Mouse (Mus musculus) ovary, postnatal 36 days (tissue): ENCODE results near the gene D11Wsu47e.
"Not testable (repeated sequence)": the region's sequence is repeated elsewhere in the genome, so short reads cannot be mapped to it uniquely, and the experiment has no call there.

Experiments used
- DNase-seq: peaks from one replicate; pipeline ENCODE4 v3.0.0; 2022; ENCODE audit warnings: low spot score, mixed read lengths

D11Wsu47e gene

GRCm38 (mm10) chr11:113683957-113684706 is at the start of gene D11Wsu47e, which contains the start of gene Fam104a:
D11Wsu47e (plus strand) TSS chr11:113684412.
Fam104a (minus strand) TSS chr11:113684155.
- DNase-seq, result peak; percentile 95

GRCm38 (mm10) chr11:113634699-113635121 is 49.5 kb upstream of the D11Wsu47e start:
- DNase-seq, result no peak

- no peak for DNase-seq
Observed at GRCm38 (mm10) chr11:113638680-113639079, 45.5 kb upstream of the D11Wsu47e start.

DNA sequence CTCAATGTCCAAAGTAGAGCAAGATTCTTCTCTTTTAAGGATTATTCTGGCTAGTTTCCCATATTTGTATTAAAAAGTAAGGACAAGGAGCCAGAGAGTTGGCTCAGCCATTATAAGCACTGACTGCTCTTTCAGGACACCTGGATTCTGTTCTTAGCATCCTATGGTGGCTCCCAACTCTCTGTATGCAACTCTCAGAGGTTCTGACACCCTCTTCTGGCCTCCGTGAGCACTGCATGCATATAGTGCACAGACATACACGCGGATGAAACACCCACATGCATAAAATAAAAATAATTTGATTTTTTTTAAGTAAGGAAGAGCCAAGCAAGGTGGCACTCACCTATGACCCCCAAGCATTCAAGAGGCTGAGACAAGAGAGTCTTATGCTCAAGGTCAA is 39.0 kb upstream of the D11Wsu47e start:
- DNase-seq, result no peak

- peak; percentile 79 for DNase-seq
Observed at GRCm38 (mm10) chr11:113648152-113648551, 36.1 kb upstream of the D11Wsu47e start.

DNA sequence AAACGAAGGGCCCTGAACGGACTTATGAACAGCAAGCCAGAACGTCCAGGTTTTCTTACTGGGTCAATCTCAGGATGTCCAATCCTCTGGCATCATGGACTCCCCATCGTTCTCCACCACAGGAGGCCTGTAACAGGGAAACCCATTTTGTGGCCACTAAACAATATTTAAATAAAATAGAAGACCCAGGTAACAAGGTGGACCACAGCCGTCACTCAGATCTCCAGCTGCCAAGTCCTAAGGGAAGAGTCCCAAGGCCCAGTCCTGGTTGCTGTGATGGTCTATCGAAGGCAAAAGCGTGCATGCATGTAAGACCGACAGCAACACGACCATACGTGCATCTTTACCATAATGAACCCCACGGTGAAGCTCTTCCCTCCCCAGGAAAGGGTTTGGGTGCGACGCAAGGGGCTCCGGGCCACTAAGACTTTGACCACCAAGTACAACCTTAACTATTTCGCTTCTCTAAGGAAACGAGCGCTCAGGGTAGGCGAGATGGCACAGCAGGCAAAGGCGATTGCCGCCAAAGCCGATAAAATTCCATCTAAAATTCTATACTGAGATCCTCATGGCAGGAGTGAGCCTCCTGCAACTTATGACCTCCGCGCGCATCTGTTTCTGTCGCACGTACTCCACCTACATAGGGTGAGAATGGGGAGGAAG is 35.4 kb upstream of the D11Wsu47e start, which contains the start of gene Cog1:
TSS of gene Cog1 (plus strand) at position 480 of the 663 bp plus-strand sequence.
- no peak for DNase-seq

DNA sequence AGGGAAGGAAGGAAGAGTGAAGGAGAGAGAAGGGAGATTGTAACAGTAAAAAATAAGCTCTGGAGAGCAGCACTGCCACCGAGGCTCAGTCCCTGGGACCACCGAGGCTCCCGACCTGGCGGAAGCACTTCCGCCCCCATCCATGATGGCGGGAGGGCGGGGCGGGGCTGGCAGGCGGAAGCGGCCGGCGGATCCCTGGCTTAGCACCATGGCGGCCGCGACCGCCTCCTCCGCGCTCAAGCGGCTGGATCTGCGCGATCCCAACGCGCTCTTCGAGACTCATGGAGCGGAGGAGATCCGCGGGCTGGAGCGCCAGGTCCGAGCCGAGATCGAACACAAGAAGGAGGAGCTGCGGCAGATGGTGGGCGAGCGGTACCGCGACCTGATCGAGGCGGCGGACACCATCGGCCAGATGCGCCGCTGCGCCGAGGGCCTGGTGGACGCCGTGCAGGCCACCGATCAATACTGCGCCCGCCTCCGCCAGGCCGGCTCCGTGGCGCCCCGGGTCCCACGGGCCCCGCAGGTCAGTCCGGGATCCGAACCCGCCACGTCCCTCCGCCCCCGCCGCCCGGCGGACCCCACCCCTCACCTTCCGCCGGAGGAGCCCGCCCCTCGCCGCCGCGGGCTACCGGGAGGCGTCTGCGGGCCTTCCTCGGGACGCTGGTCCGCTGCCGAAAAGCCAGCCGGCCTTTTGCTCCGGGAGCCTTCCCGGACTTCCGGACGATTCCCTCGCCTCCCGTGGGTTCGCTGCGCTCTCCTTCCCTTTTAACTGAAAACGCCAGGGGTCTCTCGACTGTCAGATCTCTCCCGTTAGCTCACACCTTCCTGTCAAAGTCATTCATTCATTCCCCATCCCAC is 34.6 kb upstream of the D11Wsu47e start, which contains the start of gene Slc39a11:
TSS of gene Slc39a11 (minus strand) at position 727 of the 858 bp plus-strand sequence.
- DNase-seq, result peak; percentile 70

DNA sequence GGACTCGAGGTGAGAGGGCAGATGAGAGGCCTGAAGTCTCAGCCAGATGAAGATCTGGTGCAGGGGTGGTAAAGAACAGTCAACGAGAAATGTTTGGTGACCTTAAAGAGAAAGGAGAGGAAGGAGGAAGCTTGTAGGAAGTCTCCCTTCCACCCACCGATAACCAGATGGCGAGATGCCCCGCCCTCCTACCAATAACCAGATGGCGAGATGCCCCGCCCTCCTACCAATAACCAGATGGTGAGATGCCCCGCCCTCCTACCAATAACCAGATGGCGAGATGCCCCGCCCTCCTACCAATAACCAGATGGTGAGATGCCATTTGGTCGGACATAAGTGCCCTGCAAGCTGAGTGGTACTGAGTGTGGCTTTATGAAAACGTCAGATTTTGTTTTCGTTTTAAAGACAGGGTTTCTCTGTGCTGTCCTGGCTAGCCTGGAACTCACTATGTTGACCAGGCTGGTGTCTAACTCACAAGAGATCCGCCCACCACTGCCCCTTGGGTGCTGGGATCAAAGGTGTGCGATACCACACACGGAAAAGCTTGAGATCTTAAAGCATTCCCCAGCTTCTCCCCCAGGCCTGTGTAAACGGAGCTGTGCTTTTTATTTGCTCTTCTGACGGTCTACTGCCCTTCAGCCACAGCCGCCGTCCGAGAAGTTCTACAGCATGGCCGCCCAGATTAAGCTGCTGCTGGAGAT is 32.9 kb upstream of the D11Wsu47e start:
- DNase-seq, result no peak

DNA sequence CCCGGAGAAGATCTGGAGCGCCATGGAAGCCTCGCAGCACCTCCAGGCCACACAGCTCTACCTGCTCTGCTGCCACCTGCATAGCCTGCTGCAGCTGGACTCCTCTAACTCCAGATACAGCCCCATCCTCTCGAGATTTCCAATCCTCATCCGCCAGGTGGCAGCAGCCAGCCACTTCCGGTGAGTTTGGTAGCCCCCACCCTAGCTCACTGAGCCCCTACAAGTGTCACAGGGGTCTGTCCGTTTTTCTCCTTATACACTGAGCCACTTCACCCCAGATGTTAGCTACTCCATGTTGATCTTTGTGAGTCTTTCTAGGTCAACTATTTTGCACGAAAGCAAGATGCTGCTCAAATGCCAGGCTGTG is 32.3 kb upstream of the D11Wsu47e start:
- peak; percentile 21 for DNase-seq

GRCm38 (mm10) chr11:113652516-113652915 is 31.7 kb upstream of the D11Wsu47e start:
- DNase-seq, result no peak

DNA sequence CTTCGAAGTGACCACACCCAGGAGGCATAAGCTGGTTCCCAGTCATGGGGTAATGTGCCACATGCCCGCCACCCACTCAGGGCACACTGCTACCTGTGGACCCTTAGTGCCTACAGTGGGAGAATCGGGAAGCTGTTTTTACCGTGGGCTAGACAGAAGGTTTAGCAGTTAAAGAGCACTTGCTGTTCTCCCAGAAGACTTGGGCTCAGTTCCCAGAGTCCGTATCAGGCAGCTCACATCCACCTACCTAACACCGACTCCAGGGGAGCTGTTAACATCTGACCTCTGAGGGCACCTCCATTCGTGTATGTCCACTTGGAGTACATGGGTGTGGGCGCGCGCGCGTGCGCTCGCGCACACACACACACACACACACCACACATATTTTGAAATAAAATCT is 30.1 kb upstream of the D11Wsu47e start:
- DNase-seq, result no peak

- no peak for DNase-seq
Observed at GRCm38 (mm10) chr11:113654561-113655270, 29.5 kb upstream of the D11Wsu47e start.

DNA sequence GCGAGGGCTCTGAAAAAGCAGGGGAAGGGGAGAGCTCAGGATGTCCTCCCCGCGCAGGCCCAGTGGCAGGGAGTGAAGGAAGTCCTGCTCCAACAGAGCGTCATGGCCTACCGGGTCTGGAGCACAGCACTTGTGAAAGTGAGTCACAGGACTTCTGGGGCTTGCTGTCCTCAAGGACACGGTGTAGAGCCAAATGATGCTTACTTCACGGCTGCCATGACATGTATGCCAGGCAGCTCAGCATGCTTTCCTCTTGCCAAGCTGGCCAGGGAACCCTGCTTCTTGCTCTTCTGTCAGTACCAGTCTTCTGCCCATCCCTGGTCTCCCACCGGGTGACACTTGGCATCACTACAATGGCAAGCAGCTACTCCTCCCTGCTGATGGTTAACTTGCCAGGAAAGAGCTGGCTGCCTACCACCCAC is 27.7 kb upstream of the D11Wsu47e start:
- no peak for DNase-seq

GRCm38 (mm10) chr11:113657221-113657620 is 27.0 kb upstream of the D11Wsu47e start:
- no peak for DNase-seq

- DNase-seq, result no peak
Observed at GRCm38 (mm10) chr11:113658319-113658718, 25.9 kb upstream of the D11Wsu47e start.

DNA sequence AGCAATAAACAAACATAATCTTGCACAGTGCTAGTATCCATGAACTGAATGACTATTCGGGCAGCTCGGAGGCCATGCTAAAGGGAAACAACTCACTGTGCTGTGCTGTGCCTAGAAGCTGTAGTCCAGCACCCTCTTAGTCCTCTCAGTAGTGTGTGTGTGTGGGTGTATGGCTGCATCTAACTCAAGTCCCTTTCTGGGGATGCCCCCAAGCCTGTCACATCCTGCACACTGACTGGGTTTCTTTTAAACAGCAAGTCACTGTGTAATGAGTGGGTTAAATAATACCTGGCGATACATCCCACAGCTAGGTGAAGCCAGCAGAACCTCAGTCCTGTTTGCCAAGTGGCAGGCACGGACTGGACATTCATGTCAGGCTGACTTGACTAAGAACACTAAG is 25.4 kb upstream of the D11Wsu47e start:
- DNase-seq, result no peak

DNA sequence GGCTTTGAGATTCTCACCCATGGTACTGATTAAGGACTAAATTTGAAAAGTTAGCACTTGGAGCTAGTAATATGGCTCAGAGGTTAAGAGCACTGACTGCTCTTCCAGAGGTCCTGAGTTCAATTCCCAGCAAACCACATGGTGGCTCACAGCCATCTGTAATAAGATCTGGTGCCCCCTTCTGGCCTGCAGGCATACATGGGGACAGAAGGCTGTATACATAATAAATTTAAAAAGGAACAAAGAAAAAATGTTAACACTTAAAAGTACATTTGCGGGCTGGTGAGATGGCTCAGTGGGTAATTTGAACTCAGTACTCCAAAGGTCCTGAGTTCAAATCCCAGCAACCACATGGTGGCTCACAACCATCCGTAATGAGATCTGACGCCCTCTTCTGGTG is 24.0 kb upstream of the D11Wsu47e start:
- DNase-seq, result not testable (repeated sequence)

- no peak for DNase-seq
Observed at GRCm38 (mm10) chr11:113660940-113661339, 23.3 kb upstream of the D11Wsu47e start.

DNA sequence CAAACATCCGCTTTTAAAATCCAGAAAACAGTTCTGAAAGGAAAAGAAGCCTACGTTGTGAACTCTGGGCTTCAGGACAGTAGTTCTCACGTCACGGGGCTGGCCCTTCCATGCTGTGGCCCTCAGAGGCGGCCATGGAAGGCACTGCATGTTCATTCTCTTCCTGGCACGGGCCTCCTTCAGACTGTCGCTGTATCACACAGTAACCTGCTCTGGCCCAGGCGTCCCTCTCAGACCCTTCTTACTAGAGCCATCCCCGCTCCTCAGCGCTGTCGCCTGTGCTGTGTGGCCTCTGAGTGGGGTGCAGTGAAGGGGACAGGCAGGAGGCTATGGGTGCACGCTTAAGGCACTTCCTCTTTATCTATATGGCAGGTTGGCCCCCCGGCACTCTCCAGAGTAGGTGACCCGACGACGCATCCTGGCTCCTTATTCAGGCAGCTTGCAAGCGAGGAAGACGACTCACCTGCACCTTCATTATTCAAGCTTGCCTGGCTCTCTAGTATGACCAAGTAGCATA is 22.3 kb upstream of the D11Wsu47e start:
- no peak for DNase-seq

GRCm38 (mm10) chr11:113664279-113664678 is 19.9 kb upstream of the D11Wsu47e start:
- DNase-seq, result no peak

GRCm38 (mm10) chr11:113666205-113666604 is 18.0 kb upstream of the D11Wsu47e start:
- DNase-seq, result no peak
